Mouse (Mus musculus) olfactory bulb, adult 2 months (tissue): ENCODE data around the gene Map3k12.

Experiments used
- CTCF ChIP-seq: fragments of 200-500 bp; IDR thresholded peaks from 2 replicates; pipeline ENCODE4 v1.5.1; 2012; ENCODE audit warnings: low read depth, mild to moderate bottlenecking, low read length, moderate library complexity; ENCODE audit not compliant: insufficient read depth
- POLR2A ChIP-seq: fragments of 200-500 bp; IDR thresholded peaks from 2 replicates; pipeline ENCODE4 v1.6.1; 2012; ENCODE audit warnings: mild to moderate bottlenecking, low read depth, low read length, moderate library complexity; ENCODE audit not compliant: insufficient read depth

- no peak for TF ChIP-seq POLR2A
- TF ChIP-seq CTCF = no peak
These were observed 3.9 kb downstream of the Map3k12 start for GRCm38 (mm10) chr15:102513004-102513403.
